In genomic region chr5:124523032-124523431, GRCm38 (mm10) we compare ENCODE assay signal across 17 mouse cellular contexts. TPM values are rescaled to one million over a fixed set of nuclear protein-coding genes. Genes with fewer than 3 reads are reported as not detected.
DNase-seq lines count a peak whose midpoint lies in the region; ATAC-seq and TF ChIP-seq lines count a peak whose summit lies in the region.
"Had no signal": no experiment of that assay in that cellular context is flagged by ENCODE, and none has a peak within 500 bp of the region (broad histone marks: within the 10 kb centered on the region; RNA-seq: fewer than 3 reads in every experiment).

No protein-coding gene starts in this region.

- peak; percentile 41; the same call in 1 of the 2 replicates for TF ChIP-seq CTCF in liver, embryonic 14.5 days (IDR thresholded peaks at IDR 0.05; ENCODE audit: low read depth)
- TF ChIP-seq CTCF in CH12.LX (conservative IDR thresholded peaks at IDR 0.05 in 1 of 2, IDR thresholded peaks at IDR 0.05 in 1 of 2; ENCODE audit: low read depth in 2 of 2, low read length in 2 of 2) = peak in 1 of 2 experiments; percentile 33; a peak in 2 of 4 replicates

- in situ Hi-C loops in CH12.LX (cut with MboI; ENCODE audit: low pct_ligation_motif_present, low pct_unique_long_range_greater_than_20kb, low sequenced_read_pairs) = no loop called here

- no peak overlapping the region for H3K4me2 ChIP-seq in liver, embryonic 14.5 days (ENCODE audit: low read depth)
- no peak overlapping the region for H3K4me2 ChIP-seq in liver, embryonic 11.5 days
- H3K4me2 ChIP-seq in CH12.LX (ENCODE audit: insufficient read depth, low read depth, poor library complexity, severe bottlenecking) = no peak overlapping the region

- no peak; the same call in none of the 2 replicates for TF ChIP-seq RAD21 in CH12.LX (IDR thresholded peaks at IDR 0.05; ENCODE audit: low read depth, low read length)

- no peak overlapping the region for H3K4me3 ChIP-seq in liver, embryonic 14.5 days (ENCODE audit: insufficient read depth in 1 of 2, low read depth in 2 of 2, low read length in 2 of 2)
- no peak overlapping the region for H3K4me3 ChIP-seq in liver, embryonic 11.5 days (ENCODE audit: low read depth, low read length)
- H3K4me3 ChIP-seq in CH12.LX (replicated peaks in 1 of 3; ENCODE audit: low read depth in 2 of 3, low read length in 2 of 3, poor library complexity in 1 of 3) = no peak overlapping the region
- H3K4me3 ChIP-seq: erythroblast, embryonic 14.5 days had no signal

- H3K36me3 ChIP-seq in liver, embryonic 14.5 days (replicated peaks; ENCODE audit: control insufficient read depth, insufficient read depth, low read depth) = no peaks in the 10 kb centered on the region
- no peaks in the 10 kb centered on the region for H3K36me3 ChIP-seq in liver, embryonic 11.5 days (ENCODE audit: control insufficient read depth, insufficient read depth, low read length)
- H3K36me3 ChIP-seq in CH12.LX (replicated peaks in 1 of 2; ENCODE audit: control insufficient read depth in 1 of 2, insufficient read depth in 1 of 2, low read length in 1 of 2) = peaks cover 0 to 3% of the 10 kb centered on the region in 2 experiments

- H3K27me3 ChIP-seq in liver, embryonic 14.5 days (ENCODE audit: control insufficient read depth, insufficient read depth, low read length) = no peaks in the 10 kb centered on the region
- H3K27me3 ChIP-seq in liver, embryonic 11.5 days (replicated peaks; ENCODE audit: control insufficient read depth, insufficient read depth, low read length) = no peaks in the 10 kb centered on the region
- no peaks in the 10 kb centered on the region for H3K27me3 ChIP-seq in CH12.LX (replicated peaks)

- no peak for ATAC-seq in liver, embryonic 14.5 days (ENCODE audit: insufficient read depth)
- no peak for ATAC-seq in liver, embryonic 11.5 days (replicated peaks; ENCODE audit: low FRiP score)
- peak; percentile 58; the same call in 1 of the 2 replicates for ATAC-seq in erythroid progenitor cell, adult 5-6 weeks (replicated peaks; ENCODE audit: low FRiP score, poor library complexity, severe bottlenecking)

- dilution Hi-C loops in CH12.LX (cut with MboI; ENCODE audit: extremely low pct_ligation_motif_present, extremely low pct_unique_long_range_greater_than_20kb, low sequenced_read_pairs) = no loop called here

- H3K79me2 ChIP-seq in CH12.LX (replicated peaks; ENCODE audit: control insufficient read depth, extremely low read depth, insufficient read depth, poor library complexity, severe bottlenecking) = no peaks in the 10 kb centered on the region

- no peak overlapping the region for H3K9ac ChIP-seq in liver, embryonic 14.5 days (replicated peaks)
- no peak overlapping the region for H3K9ac ChIP-seq in liver, embryonic 11.5 days (ENCODE audit: low read depth, low read length)
- H3K9ac ChIP-seq in CH12.LX (ENCODE audit: insufficient read depth, low read depth) = no peak overlapping the region

- no peak for TF ChIP-seq POLR2A in CH12.LX (IDR thresholded peaks at IDR 0.05; ENCODE audit: low read depth, low read length)

- H3K27ac ChIP-seq in liver, embryonic 14.5 days = no peak overlapping the region
- H3K27ac ChIP-seq in liver, embryonic 11.5 days (ENCODE audit: low read depth, low read length) = no peak overlapping the region
- no peak overlapping the region for H3K27ac ChIP-seq in CH12.LX (ENCODE audit: insufficient read depth, low read depth)

- no peak for TF ChIP-seq EP300 in liver, embryonic 14.5 days (IDR thresholded peaks at IDR 0.05; ENCODE audit: low read depth)
- TF ChIP-seq EP300 in CH12.LX (IDR thresholded peaks at IDR 0.05; ENCODE audit: low read length) = no peak

- H3K4me1 ChIP-seq in liver, embryonic 14.5 days (replicated peaks; ENCODE audit: control insufficient read depth in 2 of 2, insufficient read depth in 2 of 2, low read length in 1 of 2) = no peaks in the 10 kb centered on the region
- H3K4me1 ChIP-seq in liver, embryonic 11.5 days (replicated peaks; ENCODE audit: control insufficient read depth, insufficient read depth, low read length) = no peaks in the 10 kb centered on the region
- peaks cover 13 to 14% of the 10 kb centered on the region in 2 experiments for H3K4me1 ChIP-seq in CH12.LX (ENCODE audit: control insufficient read depth in 1 of 2, insufficient read depth in 2 of 2)

- DNase-seq in embryo, embryonic 10.5 days (ENCODE audit: low spot score) = peak; percentile 31
- no peak for DNase-seq in embryo, embryonic 9.5 days (ENCODE audit: extremely low spot score)
- DNase-seq in liver, embryonic 14.5 days (ENCODE audit: low read depth in 3 of 3, low spot score in 3 of 3) = no peak
- DNase-seq in liver, embryonic 11.5 days (ENCODE audit: low spot score) = no peak
- no peak for DNase-seq in CH12.LX (ENCODE audit: extremely low read depth)
- no peak for DNase-seq in MN1 (ENCODE audit: low spot score)
- DNase-seq in kidney, postnatal 10 days = no peak
- DNase-seq: adrenal gland, postnatal 10 days; cerebellum, adult 18-20 months; embryo, embryonic 11 days; heart, adult 18-20 months; heart, postnatal 4 days; kidney, adult 11 months; left cerebral cortex, postnatal 4 days; thymus, adult 18-20 months had no signal

- WGBS in liver, embryonic 14.5 days (ENCODE audit: insufficient replicate concordance) = 87% methylated on average over 8 of the region's 8 CpGs
- WGBS in liver, embryonic 11.5 days = 92% methylated on average over 8 of the region's 8 CpGs

- H3K9me3 ChIP-seq in liver, embryonic 14.5 days (ENCODE audit: control insufficient read depth, low read length) = no peaks in the 10 kb centered on the region
- H3K9me3 ChIP-seq in liver, embryonic 11.5 days (ENCODE audit: control insufficient read depth, low read length) = no peaks in the 10 kb centered on the region
- no peaks in the 10 kb centered on the region for H3K9me3 ChIP-seq in CH12.LX (replicated peaks; ENCODE audit: low read length)

TF ChIP-seq in CH12.LX, 34 proteins besides CTCF, POLR2A, EP300 and RAD21:
- peak; percentile 6; the same call in 1 of the 2 replicates for TF ChIP-seq SMC3 (IDR thresholded peaks at IDR 0.05; ENCODE audit: low read depth, low read length)
- no peak for TF ChIP-seq MEF2A (IDR thresholded peaks at IDR 0.05; ENCODE audit: borderline replicate concordance, low read depth, low read length)
TF ChIP-seq in CH12.LX: peak in this region for 1.

RNA-seq across cellular contexts. Expression of gene Rilpl1, which starts 8.2 kb away (rescaled TPM):
- 0.71 and 0.98 TPM in 2 replicates for polyA plus RNA-seq in liver, embryonic 14.5 days (2012; rRNA removed)
- polyA plus RNA-seq in liver, embryonic 14.5 days (2014; fragmentation: Nextera tagmentation; extraction: Ambion mirVana) = 1.4 and 2.1 TPM in 2 replicates
- polyA plus RNA-seq in liver, embryonic 11.5 days (2014; fragmentation: Nextera tagmentation; extraction: Ambion mirVana) = 9.8 and 10.6 TPM in 2 replicates
- total RNA-seq in CH12.LX (2012; rRNA removed) = 4.6 and 5.7 TPM in 2 replicates
- total RNA-seq in CH12.LX (2014; rRNA removed) = 1.8 and 3.1 TPM in 2 replicates
- polyA plus RNA-seq in CH12.LX (2012; ENCODE audit: insufficient read length, low read depth) = 5.4 and 6.1 TPM in 2 replicates
- not detected in 2 replicates for total RNA-seq in erythroid progenitor cell, adult 5-6 weeks (2015; ENCODE audit: low replicate concordance)
- total RNA-seq in erythroid progenitor cell, adult 5-6 weeks (2017; ENCODE audit: low replicate concordance) = not detected in 2 replicates

RNA-seq across cellular contexts. Expression of gene Tmed2, which starts 17.5 kb away (rescaled TPM):
- 76.9 and 99.9 TPM in 2 replicates for polyA plus RNA-seq in liver, embryonic 14.5 days (2012; rRNA removed)
- 321 and 328 TPM in 2 replicates for polyA plus RNA-seq in liver, embryonic 14.5 days (2014; fragmentation: Nextera tagmentation; extraction: Ambion mirVana)
- 521 and 566 TPM in 2 replicates for polyA plus RNA-seq in liver, embryonic 11.5 days (2014; fragmentation: Nextera tagmentation; extraction: Ambion mirVana)
- total RNA-seq in CH12.LX (2012; rRNA removed) = 205 and 319 TPM in 2 replicates
- 769 and 796 TPM in 2 replicates for total RNA-seq in CH12.LX (2014; rRNA removed)
- 280 and 301 TPM in 2 replicates for polyA plus RNA-seq in CH12.LX (2012; ENCODE audit: insufficient read length, low read depth)
- total RNA-seq in erythroid progenitor cell, adult 5-6 weeks (2015; ENCODE audit: low replicate concordance) = 454 and 638 TPM in 2 replicates
- 524 and 584 TPM in 2 replicates for total RNA-seq in erythroid progenitor cell, adult 5-6 weeks (2017; ENCODE audit: low replicate concordance)

RNA-seq across cellular contexts. Expression of gene Ddx55, which starts 29.6 kb away (rescaled TPM):
- 5.2 and 7.1 TPM in 2 replicates for polyA plus RNA-seq in liver, embryonic 14.5 days (2012; rRNA removed)
- polyA plus RNA-seq in liver, embryonic 14.5 days (2014; fragmentation: Nextera tagmentation; extraction: Ambion mirVana) = 4.7 and 5.4 TPM in 2 replicates
- 18.9 and 19.6 TPM in 2 replicates for polyA plus RNA-seq in liver, embryonic 11.5 days (2014; fragmentation: Nextera tagmentation; extraction: Ambion mirVana)
- total RNA-seq in CH12.LX (2012; rRNA removed) = 18.2 and 20.2 TPM in 2 replicates
- total RNA-seq in CH12.LX (2014; rRNA removed) = 15.1 and 15.7 TPM in 2 replicates
- 25.8 and 25.9 TPM in 2 replicates for polyA plus RNA-seq in CH12.LX (2012; ENCODE audit: insufficient read length, low read depth)
- 5.8 and 9.6 TPM in 2 replicates for total RNA-seq in erythroid progenitor cell, adult 5-6 weeks (2015; ENCODE audit: low replicate concordance)
- total RNA-seq in erythroid progenitor cell, adult 5-6 weeks (2017; ENCODE audit: low replicate concordance) = 5.0 and 10.5 TPM in 2 replicates

RNA-seq across cellular contexts. Expression of gene Snrnp35, which starts 40.1 kb away (rescaled TPM):
- polyA plus RNA-seq in liver, embryonic 14.5 days (2012; rRNA removed) = 3.0 and 7.4 TPM in 2 replicates
- polyA plus RNA-seq in liver, embryonic 14.5 days (2014; fragmentation: Nextera tagmentation; extraction: Ambion mirVana) = 4.5 and 5.8 TPM in 2 replicates
- 13.6 and 14.0 TPM in 2 replicates for polyA plus RNA-seq in liver, embryonic 11.5 days (2014; fragmentation: Nextera tagmentation; extraction: Ambion mirVana)
- total RNA-seq in CH12.LX (2012; rRNA removed) = 23.3 and 27.4 TPM in 2 replicates
- total RNA-seq in CH12.LX (2014; rRNA removed) = 13.9 and 14.9 TPM in 2 replicates
- 29.0 and 36.3 TPM in 2 replicates for polyA plus RNA-seq in CH12.LX (2012; ENCODE audit: insufficient read length, low read depth)
- 1.7 and 7.9 TPM in 2 replicates for total RNA-seq in erythroid progenitor cell, adult 5-6 weeks (2015; ENCODE audit: low replicate concordance)
- total RNA-seq in erythroid progenitor cell, adult 5-6 weeks (2017; ENCODE audit: low replicate concordance) = 9.0 TPM in 1 of 2 replicates, not detected in the other

RNA-seq across cellular contexts. Expression of gene Rilpl2, which starts 44.9 kb away (rescaled TPM):
- 5.9 and 8.1 TPM in 2 replicates for polyA plus RNA-seq in liver, embryonic 14.5 days (2012; rRNA removed)
- 7.8 and 9.6 TPM in 2 replicates for polyA plus RNA-seq in liver, embryonic 14.5 days (2014; fragmentation: Nextera tagmentation; extraction: Ambion mirVana)
- 18.7 and 19.8 TPM in 2 replicates for polyA plus RNA-seq in liver, embryonic 11.5 days (2014; fragmentation: Nextera tagmentation; extraction: Ambion mirVana)
- total RNA-seq in CH12.LX (2012; rRNA removed) = 393 and 482 TPM in 2 replicates
- total RNA-seq in CH12.LX (2014; rRNA removed) = 415 and 425 TPM in 2 replicates
- polyA plus RNA-seq in CH12.LX (2012; ENCODE audit: insufficient read length, low read depth) = 354 and 405 TPM in 2 replicates
- 7.1 and 7.9 TPM in 2 replicates for total RNA-seq in erythroid progenitor cell, adult 5-6 weeks (2015; ENCODE audit: low replicate concordance)
- total RNA-seq in erythroid progenitor cell, adult 5-6 weeks (2017; ENCODE audit: low replicate concordance) = 5.3 and 7.0 TPM in 2 replicates
